Mouse (Mus musculus): ENCODE results near the gene Myl12a. TPM values are rescaled to one million over a fixed set of nuclear protein-coding genes. Genes with fewer than 3 reads are reported as not detected.
A peak's percentile ranks its signal among the peaks of the same experiment; 100 is the strongest.

Myl12a gene
- 100 to 1,000 TPM; 301 to 553 TPM for total RNA-seq (2021)
- long read RNA-seq, experiment 1, transcript Myl12a-201 (4 exons, 980 nt), result major isoform, 390 of 630 reads
- long read RNA-seq, experiment 1, transcript Myl12a-206 (4 exons, 1,937 nt), result minor isoform, 209 of 630 reads
- long read RNA-seq, experiment 1, partial matches to known transcripts, result 31 of 630 reads
- long read RNA-seq, experiment 1, other reads (novel, unspliced or antisense), result 0 of 630 reads
- long read RNA-seq, experiment 2, transcript Myl12a-201 (4 exons, 980 nt), result major isoform, 410 of 652 reads
- long read RNA-seq, experiment 2, transcript Myl12a-206 (4 exons, 1,937 nt), result minor isoform, 208 of 652 reads
- long read RNA-seq, experiment 2, partial matches to known transcripts, result 30 of 652 reads
- long read RNA-seq, experiment 2, other reads (novel, unspliced or antisense), result 0 of 652 reads

DNA sequence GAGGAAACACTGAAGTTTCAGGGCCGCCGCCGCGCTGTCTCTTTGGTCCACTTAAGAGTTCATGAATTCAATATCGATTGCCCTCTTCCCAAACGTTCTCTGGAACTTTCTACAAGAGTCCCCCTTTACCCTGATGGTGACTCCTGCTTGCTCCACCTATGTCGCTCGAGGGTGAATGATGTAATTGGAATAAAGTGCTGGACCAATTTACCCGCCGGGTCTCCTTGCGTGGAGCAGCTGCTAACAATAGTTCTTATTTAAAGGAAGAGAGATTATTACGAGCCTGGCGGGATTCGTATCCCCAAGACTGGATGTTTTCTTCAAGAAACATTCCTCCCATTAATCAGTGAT, at the start of gene Myl12a:
TSS of gene Myl12a (minus strand) at position 135 of the 351 bp plus-strand sequence.
- DNase-seq, result no peak
- Histone ChIP-seq H3K27ac (peak within 1 kb of the TSS; percentile 100), H3K4me3 (peak within 1 kb of the TSS; percentile 73)
- no peak for TF ChIP-seq CTCF (IDR thresholded peaks at IDR 0.05)
- intact Hi-C loops (cut with DNase I), result loop anchor here (1.0 to 10.0 kb wide), 2 partner anchors 17 to 182 kb away; partner anchors contain the start of gene Lpin2

DNA sequence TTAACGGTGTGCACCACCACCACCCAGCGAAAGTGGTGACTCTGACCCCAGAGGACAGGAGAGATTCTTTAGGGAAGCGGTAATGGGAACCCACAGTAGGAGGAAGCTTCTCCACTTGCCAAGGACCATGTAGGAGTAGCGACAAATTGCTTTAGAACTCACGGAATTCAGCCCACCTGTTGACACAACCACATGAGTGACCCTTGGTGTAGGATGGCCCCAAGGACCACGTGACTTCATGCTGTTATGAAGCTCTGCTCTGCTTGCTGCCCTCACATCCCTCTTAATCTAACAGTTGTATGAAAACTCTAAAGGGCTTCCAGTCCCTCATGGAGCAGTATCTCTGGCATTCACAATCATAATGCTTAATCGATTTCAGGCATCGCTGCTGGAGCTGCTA, 46.6 kb upstream of the Myl12a start:
- H3K27ac ChIP-seq, result no peak overlapping the region
- TF ChIP-seq CTCF (IDR thresholded peaks at IDR 0.05), result no peak
- H3K4me3 ChIP-seq, result no peak overlapping the region
- intact Hi-C loops (cut with DNase I), result no loop called here
- no peak for DNase-seq

DNA sequence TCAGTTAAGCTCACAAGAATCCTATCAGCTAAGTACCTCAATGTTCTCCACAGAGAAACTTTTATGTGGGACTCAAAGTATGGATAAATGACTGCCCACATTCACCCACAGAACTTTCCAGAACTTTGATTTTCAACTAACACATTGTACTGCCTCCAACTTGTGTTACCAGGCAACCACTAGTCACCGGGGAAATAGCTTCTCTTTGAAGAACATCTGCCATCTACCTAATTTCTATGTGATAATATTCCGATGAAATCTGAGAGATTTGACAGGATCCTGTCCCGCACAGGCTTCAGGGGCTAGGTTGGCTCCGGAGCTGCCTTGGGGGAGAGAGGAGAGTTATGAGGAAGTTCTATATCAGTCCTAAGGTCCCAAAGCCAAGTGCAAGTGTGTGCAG, 44.2 kb upstream of the Myl12a start:
- TF ChIP-seq CTCF (IDR thresholded peaks at IDR 0.05), result no peak
- intact Hi-C loops (cut with DNase I), result no loop called here

DNA sequence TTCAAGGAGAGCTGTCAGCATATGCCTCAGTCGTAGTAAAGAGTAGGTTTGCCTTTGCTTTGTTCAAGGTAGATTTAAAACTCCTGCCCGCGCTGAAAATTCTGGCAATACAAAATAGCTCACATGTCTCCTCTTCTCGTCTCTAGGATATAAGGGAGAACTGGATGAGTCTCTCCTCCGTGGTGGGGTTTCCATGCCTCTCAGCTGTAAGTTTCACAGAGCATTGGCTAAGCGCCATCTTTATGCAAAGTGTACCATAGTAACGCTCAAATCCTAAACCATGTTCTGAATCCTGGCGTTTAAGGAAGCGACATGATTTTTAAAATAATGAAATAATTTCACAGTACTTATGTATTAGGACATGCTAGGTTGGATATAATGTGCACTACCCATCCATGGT, 42.9 kb upstream of the Myl12a start:
- TF ChIP-seq CTCF (IDR thresholded peaks at IDR 0.05), result no peak
- Histone ChIP-seq H3K4me3 (no peak overlapping the region), H3K27ac (no peak overlapping the region)
- no peak for DNase-seq
- intact Hi-C loops (cut with DNase I), result no loop called here

More for the DNA sequence above, 44.2 kb upstream of the Myl12a start:
- H3K27ac ChIP-seq, result no peak overlapping the region
- DNase-seq, result no peak
- no peak overlapping the region for H3K4me3 ChIP-seq

DNA sequence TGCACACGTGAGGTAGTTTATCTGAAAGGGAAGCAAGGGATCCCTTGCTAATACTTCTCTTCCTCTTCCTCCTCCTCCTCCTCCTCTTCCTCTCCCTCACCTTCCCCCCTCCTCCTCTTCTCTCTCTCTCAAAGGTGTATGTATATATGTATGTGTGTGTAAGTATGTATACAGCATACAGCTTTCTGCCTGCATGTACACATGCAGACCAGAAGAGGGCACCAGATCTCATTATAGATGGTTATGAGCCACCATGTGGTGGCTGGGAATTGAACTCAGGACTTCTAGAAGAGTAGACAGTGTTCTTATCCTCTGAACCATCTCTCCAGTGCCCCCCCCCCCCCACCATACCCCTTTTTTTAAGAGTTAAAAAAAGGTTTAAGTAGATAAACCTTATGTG, 40.0 kb upstream of the Myl12a start:
- Histone ChIP-seq H3K4me3 (no peak overlapping the region), H3K27ac (no peak overlapping the region)
- no peak for DNase-seq
- TF ChIP-seq CTCF (IDR thresholded peaks at IDR 0.05), result peak; percentile 56
- intact Hi-C loops (cut with DNase I), result no loop called here

DNA sequence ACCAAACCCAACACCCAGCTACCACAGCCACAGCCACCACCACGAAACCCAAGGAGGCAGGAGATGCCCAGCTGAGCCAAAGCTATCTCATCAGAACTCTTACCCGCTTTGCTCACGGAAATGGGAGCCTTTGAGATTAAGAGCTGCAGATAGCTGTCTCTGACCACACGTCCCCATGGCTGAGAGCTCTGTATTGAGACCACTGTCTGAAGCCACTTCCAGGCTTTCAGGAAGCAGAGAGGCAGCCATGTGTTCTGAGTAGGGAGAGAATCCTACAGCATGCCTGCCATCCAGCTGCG, 37.9 kb upstream of the Myl12a start:
- intact Hi-C loops (cut with DNase I), result no loop called here
- peak overlapping the region; percentile 82 for H3K27ac ChIP-seq
- DNase-seq, result no peak
- TF ChIP-seq CTCF (IDR thresholded peaks at IDR 0.05), result no peak
- H3K4me3 ChIP-seq, result no peak overlapping the region

DNA sequence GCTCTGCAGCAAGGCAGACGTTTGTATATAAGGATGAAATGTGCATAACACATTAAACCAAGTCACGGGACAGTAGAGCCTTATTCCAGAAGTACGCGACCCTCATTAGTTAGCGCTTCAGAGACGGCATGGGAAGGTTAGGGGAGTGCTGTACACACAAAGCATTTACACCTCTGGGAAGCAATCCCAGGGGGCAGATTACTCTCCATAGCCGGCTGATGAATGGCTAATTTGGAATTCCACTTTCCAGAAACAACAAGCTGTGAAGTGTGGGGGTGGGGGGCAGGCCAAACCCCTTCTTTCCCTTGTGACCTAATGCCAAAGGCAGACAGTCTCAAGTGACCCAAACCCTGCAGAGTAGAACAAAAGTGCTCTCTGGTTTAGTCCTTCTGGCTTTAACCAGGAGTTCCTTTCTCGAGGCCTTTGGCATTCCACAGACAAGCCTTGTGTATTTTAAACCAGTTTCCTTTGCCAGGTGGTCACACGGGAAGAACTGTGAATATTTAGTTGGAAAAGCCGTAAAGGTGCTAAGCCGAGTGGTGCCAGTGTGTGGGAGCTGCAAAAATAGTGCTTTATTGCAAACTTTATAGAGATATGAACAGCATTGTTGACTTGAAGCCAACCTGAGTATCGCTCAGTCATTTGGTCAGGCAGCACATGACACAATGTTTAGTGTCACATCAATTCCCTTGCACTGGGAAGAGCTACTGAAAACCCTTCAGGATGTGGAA, 37.3 kb upstream of the Myl12a start:
- no peak for DNase-seq
- Histone ChIP-seq H3K4me3 (peak overlapping the region; percentile 33), H3K27ac (peak overlapping the region; percentile 82)
- TF ChIP-seq CTCF (IDR thresholded peaks at IDR 0.05), result no peak
- intact Hi-C loops (cut with DNase I), result loop anchor here (2.0 kb wide), 1 partner anchor 35 kb away; no protein-coding TSS in a partner anchor

DNA sequence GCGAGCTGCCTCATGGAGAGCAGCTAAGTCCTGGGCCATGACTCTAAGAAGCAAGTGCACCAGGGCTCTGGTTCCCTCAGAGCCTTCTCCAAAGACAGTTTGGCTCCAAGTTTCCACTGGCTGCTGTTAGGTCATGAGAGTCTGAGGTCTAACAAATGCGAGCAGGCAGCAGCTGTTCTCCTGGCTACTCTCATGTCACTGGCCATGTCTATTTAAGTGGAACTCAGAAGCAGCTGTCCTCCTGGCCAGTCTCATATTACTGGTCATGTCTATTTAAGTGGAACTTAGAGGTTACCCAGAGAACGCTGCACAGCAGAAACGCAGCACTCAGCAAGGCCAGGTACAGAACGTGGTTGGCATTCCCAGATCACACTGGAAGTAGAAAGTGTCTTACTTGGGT, 36.1 kb upstream of the Myl12a start:
- peak overlapping the region; percentile 89 for H3K27ac ChIP-seq
- H3K4me3 ChIP-seq, result no peak overlapping the region; the same call in 1 of the 2 replicates
- TF ChIP-seq CTCF (IDR thresholded peaks at IDR 0.05), result no peak
- peak; percentile 87 for DNase-seq
- intact Hi-C loops (cut with DNase I), result loop anchor here (2.0 kb wide), 1 partner anchor 34 kb away; no protein-coding TSS in a partner anchor

DNA sequence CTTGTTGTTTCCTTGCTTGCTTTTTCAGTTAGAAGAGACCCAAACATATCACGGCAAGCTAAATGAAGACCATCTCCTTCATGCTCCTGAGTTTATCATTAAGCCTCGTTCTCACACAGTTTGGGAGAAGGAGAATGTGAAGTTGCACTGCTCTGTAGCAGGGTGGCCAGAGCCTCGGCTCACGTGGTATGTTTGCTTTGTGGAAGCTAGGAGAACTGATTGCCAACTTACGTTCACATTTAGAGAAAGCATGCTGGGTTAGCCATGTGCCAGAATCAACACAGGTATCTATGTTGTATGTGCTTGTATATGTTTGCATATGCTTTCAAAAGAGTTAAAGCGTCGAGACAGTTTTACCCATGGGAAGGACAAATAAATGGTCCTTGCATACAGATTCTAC, 34.5 kb upstream of the Myl12a start:
- no peak for DNase-seq
- no peak for TF ChIP-seq CTCF (IDR thresholded peaks at IDR 0.05)
- Histone ChIP-seq H3K4me3 (no peak overlapping the region), H3K27ac (peak overlapping the region; percentile 89)
- intact Hi-C loops (cut with DNase I), result no loop called here

DNA sequence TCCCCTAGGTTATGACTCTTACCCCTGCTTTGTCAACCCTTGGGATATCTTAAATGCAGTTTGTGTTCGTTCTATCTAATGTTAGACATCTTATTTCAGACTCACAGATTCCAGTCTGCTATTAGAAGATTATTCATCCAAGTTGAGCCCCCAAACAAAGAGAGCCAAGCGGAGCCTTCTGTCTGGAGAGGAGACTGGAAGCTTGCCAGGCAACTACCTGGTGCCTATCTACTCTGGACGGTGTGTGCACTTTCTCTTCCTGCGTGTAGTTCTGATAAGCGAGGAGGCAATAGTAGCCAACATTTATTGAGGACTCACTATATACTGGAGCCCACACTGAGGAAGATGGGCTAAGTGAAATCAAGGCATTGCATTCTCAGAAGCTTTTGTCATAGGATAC, 31.8 kb upstream of the Myl12a start:
- no peak for DNase-seq
- no peak for TF ChIP-seq CTCF (IDR thresholded peaks at IDR 0.05)
- intact Hi-C loops (cut with DNase I), result no loop called here
- H3K27ac ChIP-seq, result peak overlapping the region; percentile 56
- H3K4me3 ChIP-seq, result no peak overlapping the region

DNA sequence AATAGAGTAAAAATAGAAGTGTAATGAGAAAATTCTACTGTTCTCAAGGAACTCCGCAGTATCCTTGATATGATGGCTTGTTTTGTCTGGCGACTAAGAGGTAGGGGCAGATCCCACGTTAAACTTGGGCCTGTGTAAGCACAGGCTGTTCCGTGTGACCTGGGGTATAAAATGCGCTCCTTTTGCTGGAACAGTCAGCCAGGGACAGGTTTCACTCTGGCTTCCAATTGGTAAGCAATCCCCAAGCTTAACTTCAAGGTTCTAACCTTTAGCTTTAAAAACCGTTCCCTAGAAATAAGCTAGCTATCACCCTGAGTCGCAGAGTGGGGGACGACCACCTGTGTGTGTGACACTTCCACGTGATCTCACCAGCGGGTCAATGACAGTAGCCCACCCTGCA, 30.0 kb upstream of the Myl12a start:
- intact Hi-C loops (cut with DNase I), result no loop called here
- no peak for TF ChIP-seq CTCF (IDR thresholded peaks at IDR 0.05)
- peak overlapping the region; percentile 32 for H3K4me3 ChIP-seq
- H3K27ac ChIP-seq, result peak overlapping the region; percentile 88
- peak; percentile 59 for DNase-seq

DNA sequence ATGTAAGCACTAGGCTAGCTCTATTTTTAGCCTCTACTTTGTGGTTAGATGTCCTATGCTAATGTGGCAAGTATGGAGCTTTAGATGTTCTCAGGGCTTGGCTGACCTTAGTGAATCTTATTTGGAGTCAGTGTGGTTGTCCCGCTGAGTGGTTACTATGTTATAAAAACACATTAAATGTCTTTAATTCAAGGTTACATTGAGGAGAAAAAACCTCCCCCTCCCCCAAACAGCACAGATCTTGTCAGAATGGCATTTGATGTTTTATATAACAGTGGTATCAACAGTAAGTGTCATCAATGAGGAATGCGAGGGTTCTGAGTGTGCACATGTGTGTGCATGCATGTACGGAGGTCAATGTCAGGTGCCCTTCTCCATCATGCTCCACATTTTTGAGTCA, 24.5 kb upstream of the Myl12a start:
- no peak for DNase-seq
- Histone ChIP-seq H3K27ac (peak overlapping the region; percentile 97), H3K4me3 (peak overlapping the region; percentile 81)
- intact Hi-C loops (cut with DNase I), result no loop called here
- TF ChIP-seq CTCF (IDR thresholded peaks at IDR 0.05), result no peak

DNA sequence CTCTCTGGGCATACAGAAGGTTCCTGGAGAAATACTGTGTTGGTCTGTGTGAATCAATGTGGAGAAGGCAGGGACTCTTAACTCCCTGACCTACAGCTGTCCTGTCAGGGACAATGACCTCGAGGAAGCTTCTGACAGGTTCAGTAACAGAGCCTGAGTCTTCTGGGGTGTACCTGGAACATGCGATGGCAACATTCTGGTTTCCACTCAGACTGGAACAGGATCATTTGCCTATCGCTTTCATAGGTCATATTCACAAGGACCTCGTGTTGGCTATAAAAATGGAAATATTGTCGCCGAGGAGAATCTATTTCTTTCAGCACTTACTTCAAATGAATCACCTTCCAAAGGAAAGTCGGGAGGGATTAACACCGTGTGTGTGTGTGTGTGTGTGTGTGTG, 23.2 kb upstream of the Myl12a start:
- H3K27ac ChIP-seq, result peak overlapping the region; percentile 97
- peak; percentile 46 for DNase-seq
- H3K4me3 ChIP-seq, result peak overlapping the region; percentile 81
- intact Hi-C loops (cut with DNase I), result no loop called here
- no peak for TF ChIP-seq CTCF (IDR thresholded peaks at IDR 0.05)

Measured in gastrocnemius, adult 2 months (tissue).